Mouse (Mus musculus) hindbrain, postnatal 0 days (tissue): ENCODE results near the gene Cr2. TPM values are rescaled to one million over a fixed set of nuclear protein-coding genes. Genes with fewer than 3 reads are reported as not detected.
A peak's percentile ranks its signal among the peaks of the same experiment; 100 is the strongest.

Source experiments
- ATAC-seq: fragments of 200-750 bp; cut with Nextera tagmentation; 2 replicates; pipeline ENCODE4 v1.8.0; 2017; ENCODE audit warnings: mild to moderate bottlenecking, moderate TSS enrichment, moderate library complexity
- DNase-seq: peaks from one replicate; pipeline ENCODE4 v3.0.0-alpha.2; 2015; ENCODE audit warnings: low spot score
- H3K27ac ChIP-seq: fragments of 300-500 bp; sonication (generic); 2 replicates; pipeline ENCODE4 v1.5.1; 2014; ENCODE audit warnings: mild to moderate bottlenecking
- H3K27me3 ChIP-seq: fragments of 300-500 bp; sonication (generic); 2 replicates; pipeline ENCODE4 v1.6.1; 2014; ENCODE audit warnings: low read length, mixed read lengths; ENCODE audit not compliant: insufficient read depth
- H3K36me3 ChIP-seq: fragments of 300-500 bp; sonication (generic); 2 replicates; pipeline ENCODE4 v1.6.1; 2014; ENCODE audit warnings: low read length, mixed read lengths; ENCODE audit not compliant: insufficient read depth
- H3K4me1 ChIP-seq: fragments of 300-500 bp; sonication (generic); 2 replicates; pipeline ENCODE4 v1.6.1; 2014; ENCODE audit warnings: antibody characterized with exemption, low read length, mixed read lengths; ENCODE audit not compliant: insufficient read depth
- H3K4me2 ChIP-seq: fragments of 300-500 bp; sonication (generic); 2 replicates; pipeline ENCODE4 v1.6.1; 2014; ENCODE audit warnings: low read depth, mild to moderate bottlenecking, low read length, moderate library complexity, mixed read lengths
- H3K4me3 ChIP-seq: fragments of 300-500 bp; sonication (generic); 2 replicates; pipeline ENCODE4 v1.5.1; 2014; ENCODE audit warnings: low read length
- H3K9ac ChIP-seq: fragments of 300-500 bp; sonication (generic); replicated peaks from 2 replicates; pipeline ENCODE4 v1.6.1; 2014; ENCODE audit warnings: mild to moderate bottlenecking, low read length, moderate library complexity, mixed read lengths
- H3K9me3 ChIP-seq: fragments of 300-500 bp; sonication (generic); 2 replicates; pipeline ENCODE4 v1.6.1; 2016; ENCODE audit warnings: low read length, mixed read lengths
- CTCF ChIP-seq: IDR thresholded peaks from 2 replicates; pipeline ENCODE4 v1.5.1; 2016; ENCODE audit warnings: antibody characterized with exemption, control low read depth, low read depth
- WGBS: fragments of 180-500 bp; shearing (Covaris S2); extraction: QIAGEN DNeasy Blood & Tissue Kit; methylation state at CpG from one replicate; pipeline ENCODE4 v1.1.7; 2014; 5-methylcytosine and 5-hydroxymethylcytosine counted together
- polyA plus RNA-seq: library from polyadenylated mRNA; unstranded; fragments of >200 nt; fragmentation: Nextera tagmentation; extraction: Ambion mirVana; gene quantifications from 2 replicates; pipeline ENCODE4 v1.2.1, GENCODE M21; 2015
- total RNA-seq: library from RNA; depleted of rRNA; stranded (reverse); fragments of >200 nt; gene quantifications from 2 replicates; pipeline ENCODE4 v1.2.3, GENCODE M21; 2014

The Cr2 gene
- total and polyA plus RNA-seq, 2 experiments from 2014 or later = 0.69 to 3.7 TPM

GRCm38 (mm10) chr1:195131675-195132015 is 44.9 kb downstream of the Cr2 start:
- H3K9me3 ChIP-seq = no peaks in the 10 kb centered on the region
- no peak for TF ChIP-seq CTCF
- no peaks in the 10 kb centered on the region for H3K4me1 ChIP-seq
- peak overlapping the region; percentile 84 for H3K9ac ChIP-seq
- 20% methylated on average over 4 of the region's 4 CpGs for WGBS
- H3K27ac ChIP-seq = peak overlapping the region; percentile 93
- peak overlapping the region; percentile 64 for H3K4me2 ChIP-seq
- H3K27me3 ChIP-seq = no peaks in the 10 kb centered on the region
- peak overlapping the region; percentile 62 for H3K4me3 ChIP-seq
- ATAC-seq (no peak), DNase-seq (no peak)
- no peaks in the 10 kb centered on the region for H3K36me3 ChIP-seq

GRCm38 (mm10) chr1:195130953-195131674 is 45.4 kb downstream of the Cr2 start, which contains the start of gene Cr1l:
Gene Cr1l, minus strand, starts transcription at chr1:195131586.
- Histone ChIP-seq H3K9me3 (no peaks in the 10 kb centered on the region), H3K27me3 (no peaks in the 10 kb centered on the region), H3K27ac (peak within 1 kb of the TSS; percentile 93), H3K36me3 (no peaks in the 10 kb centered on the region), H3K4me3 (peak within 1 kb of the TSS; percentile 62), H3K9ac (peak within 1 kb of the TSS; percentile 84), H3K4me1 (no peaks in the 10 kb centered on the region), H3K4me2 (peak within 1 kb of the TSS; percentile 64)
- under 1% methylated on average over 31 of the region's 31 CpGs for WGBS
- peak; percentile 99 for ATAC-seq
- peak; percentile 94 for DNase-seq
- peak; percentile 82 for TF ChIP-seq CTCF

- peak overlapping the region; percentile 93; the same call in 1 of the 2 replicates for H3K27ac ChIP-seq
- ATAC-seq (peak; percentile 34; the same call in 1 of the 2 replicates), DNase-seq (peak; percentile 5)
- no peaks in the 10 kb centered on the region for H3K4me1 ChIP-seq
- H3K27me3 ChIP-seq = no peaks in the 10 kb centered on the region
- peak overlapping the region; percentile 64 for H3K4me2 ChIP-seq
- 15% methylated on average over 2 of the region's 2 CpGs for WGBS
- no peak for TF ChIP-seq CTCF
- H3K4me3 ChIP-seq = peak overlapping the region; percentile 62
- H3K9me3 ChIP-seq = no peaks in the 10 kb centered on the region
- peak overlapping the region; percentile 84 for H3K9ac ChIP-seq
- no peaks in the 10 kb centered on the region for H3K36me3 ChIP-seq
These were observed 46.0 kb downstream of the Cr2 start for GRCm38 (mm10) chr1:195130479-195130878.

- Histone ChIP-seq H3K9me3 (no peaks in the 10 kb centered on the region), H3K27ac (no peak overlapping the region), H3K4me1 (no peaks in the 10 kb centered on the region), H3K4me2 (peak overlapping the region; percentile 37), H3K27me3 (no peaks in the 10 kb centered on the region), H3K4me3 (no peak overlapping the region), H3K36me3 (0 out of 2 replicates have a peak, but pooled peaks cover 2% of the 10 kb centered on the region), H3K9ac (no peak overlapping the region)
- 69% methylated on average over 1 of the region's 1 CpGs for WGBS
- ATAC-seq (no peak), DNase-seq (no peak)
- TF ChIP-seq CTCF = no peak
These were observed 46.6 kb downstream of the Cr2 start for GRCm38 (mm10) chr1:195129867-195130266.

GRCm38 (mm10) chr1:195114414-195114813 is 62.1 kb downstream of the Cr2 start:
- DNase-seq (no peak), ATAC-seq (no peak)
- Histone ChIP-seq H3K4me3 (no peak overlapping the region), H3K4me2 (no peak overlapping the region), H3K27ac (no peak overlapping the region), H3K4me1 (no peaks in the 10 kb centered on the region), H3K9me3 (no peaks in the 10 kb centered on the region), H3K9ac (no peak overlapping the region), H3K36me3 (peaks cover 24% of the 10 kb centered on the region; the same call in 1 of the 2 replicates), H3K27me3 (no peaks in the 10 kb centered on the region)
- TF ChIP-seq CTCF = no peak
- 97% methylated on average over 1 of the region's 1 CpGs for WGBS

GRCm38 (mm10) chr1:195113621-195114020 is 62.9 kb downstream of the Cr2 start:
- ATAC-seq = no peak
- no peak for TF ChIP-seq CTCF
- H3K27me3 ChIP-seq = no peaks in the 10 kb centered on the region
- H3K4me2 ChIP-seq = no peak overlapping the region
- 90% methylated on average over 4 of the region's 4 CpGs for WGBS
- H3K27ac ChIP-seq = no peak overlapping the region
- DNase-seq = no peak
- H3K9me3 ChIP-seq = no peaks in the 10 kb centered on the region
- peaks cover 24% of the 10 kb centered on the region; the same call in 1 of the 2 replicates for H3K36me3 ChIP-seq
- H3K4me1 ChIP-seq = no peaks in the 10 kb centered on the region
- no peak overlapping the region for H3K4me3 ChIP-seq
- no peak overlapping the region for H3K9ac ChIP-seq

GRCm38 (mm10) chr1:195100693-195101092 is 75.8 kb downstream of the Cr2 start:
- TF ChIP-seq CTCF = no peak
- DNase-seq = no peak
- Histone ChIP-seq H3K27me3 (no peaks in the 10 kb centered on the region), H3K36me3 (peaks cover 6% of the 10 kb centered on the region; the same call in 1 of the 2 replicates), H3K9ac (no peak overlapping the region), H3K4me2 (no peak overlapping the region), H3K4me1 (no peaks in the 10 kb centered on the region), H3K27ac (no peak overlapping the region), H3K9me3 (no peaks in the 10 kb centered on the region), H3K4me3 (no peak overlapping the region)
- ATAC-seq = no peak
- WGBS = 91% methylated on average over 4 of the region's 4 CpGs
